Mouse (Mus musculus) forebrain, embryonic 11.5 days (tissue): ENCODE data around the gene Rcor1. TPM values are rescaled to one million over a fixed set of nuclear protein-coding genes. Genes with fewer than 3 reads are reported as not detected.

ENCODE experiments used
- ATAC-seq: fragments of 200-750 bp; cut with Nextera tagmentation; replicated peaks from 2 replicates; pipeline ENCODE4 v1.8.0; 2017; ENCODE audit warnings: moderate TSS enrichment; ENCODE audit not compliant: low FRiP score
- DNase-seq: peaks from one replicate; pipeline ENCODE4 v3.0.0-alpha.2; 2017; ENCODE audit warnings: low spot score
- H3K27ac ChIP-seq: fragments of 300-500 bp; sonication (generic); 2 replicates; pipeline ENCODE4 v1.5.1; 2014; ENCODE audit warnings: low read depth, low read length
- H3K27me3 ChIP-seq: fragments of 300-500 bp; sonication (generic); 2 replicates; pipeline ENCODE4 v1.6.1; 2014; ENCODE audit warnings: mild to moderate bottlenecking, low read length, mixed read lengths; ENCODE audit not compliant: control insufficient read depth, insufficient read depth
- H3K36me3 ChIP-seq: fragments of 300-500 bp; sonication (generic); 2 replicates; pipeline ENCODE4 v1.6.1; 2014; ENCODE audit warnings: mild to moderate bottlenecking, low read length, moderate library complexity, mixed read lengths; ENCODE audit not compliant: control insufficient read depth, insufficient read depth
- H3K4me1 ChIP-seq: fragments of 300-500 bp; sonication (generic); replicated peaks from 2 replicates; pipeline ENCODE4 v1.6.1; 2014; ENCODE audit warnings: low read length, mixed read lengths; ENCODE audit not compliant: control insufficient read depth, insufficient read depth
- H3K4me2 ChIP-seq: fragments of 300-500 bp; sonication (generic); 2 replicates; pipeline ENCODE4 v1.6.1; 2014; ENCODE audit warnings: low read depth, mild to moderate bottlenecking, low read length, moderate library complexity, mixed read lengths; ENCODE audit not compliant: severe bottlenecking
- H3K4me3 ChIP-seq: fragments of 300-500 bp; sonication (generic); 2 replicates; pipeline ENCODE4 v1.5.1; 2014; ENCODE audit warnings: low read depth, low read length
- H3K9ac ChIP-seq: fragments of 300-500 bp; sonication (generic); 2 replicates; pipeline ENCODE4 v1.6.1; 2014; ENCODE audit warnings: low read length
- H3K9me3 ChIP-seq: fragments of 300-500 bp; sonication (generic); 2 replicates; pipeline ENCODE4 v1.6.1; 2016; ENCODE audit warnings: low read length, mixed read lengths; ENCODE audit not compliant: control insufficient read depth
- WGBS: fragments of 180-500 bp; shearing (Covaris S2); extraction: QIAGEN DNeasy Blood & Tissue Kit; methylation state at CpG from one replicate; pipeline ENCODE4 v1.1.7; 2014; 5-methylcytosine and 5-hydroxymethylcytosine counted together
- polyA plus RNA-seq: library from polyadenylated mRNA; unstranded; fragments of >200 nt; fragmentation: Nextera tagmentation; extraction: Ambion mirVana; gene quantifications from 2 replicates; pipeline ENCODE4 v1.2.1, GENCODE M21; 2014

The Rcor1 gene
- polyA plus RNA-seq, 1 experiment from 2014 or later = 14.2 TPM

GRCm38 (mm10) chr12:111032839-111033238 lies 6.3 kb upstream of the Rcor1 start:
- Histone ChIP-seq H3K4me1 (peaks cover 6% of the 10 kb centered on the region; the same call in 1 of the 2 replicates), H3K4me2 (no peak overlapping the region), H3K9me3 (no peaks in the 10 kb centered on the region), H3K9ac (no peak overlapping the region), H3K27me3 (no peaks in the 10 kb centered on the region), H3K27ac (no peak overlapping the region), H3K4me3 (no peak overlapping the region), H3K36me3 (no peaks in the 10 kb centered on the region)
- WGBS = 89% methylated on average over 5 of the region's 5 CpGs
- DNase-seq = no peak
- no peak for ATAC-seq

- Histone ChIP-seq H3K36me3 (no peaks in the 10 kb centered on the region), H3K9me3 (no peaks in the 10 kb centered on the region), H3K9ac (no peak overlapping the region), H3K4me1 (peaks cover 9% of the 10 kb centered on the region; the same call in 1 of the 2 replicates), H3K4me3 (no peak overlapping the region), H3K27me3 (no peaks in the 10 kb centered on the region), H3K27ac (no peak overlapping the region), H3K4me2 (no peak overlapping the region)
- DNase-seq (no peak), ATAC-seq (no peak)
- WGBS = 63% methylated on average over 12 of the region's 12 CpGs
Measured at GRCm38 (mm10) chr12:111035182-111035824, 3.8 kb upstream of the Rcor1 start.

- peaks cover 15% of the 10 kb centered on the region; the same call in 1 of the 2 replicates for H3K4me1 ChIP-seq
- ATAC-seq (no peak), DNase-seq (no peak)
- H3K4me3 ChIP-seq = no peak overlapping the region
- no peak overlapping the region for H3K9ac ChIP-seq
- no peaks in the 10 kb centered on the region for H3K27me3 ChIP-seq
- no peak overlapping the region for H3K27ac ChIP-seq
- no peak overlapping the region for H3K4me2 ChIP-seq
- H3K36me3 ChIP-seq = no peaks in the 10 kb centered on the region
- H3K9me3 ChIP-seq = no peaks in the 10 kb centered on the region
Measured at GRCm38 (mm10) chr12:111036198-111036775, 2.9 kb upstream of the Rcor1 start.

- ATAC-seq = no peak
- peaks cover 15% of the 10 kb centered on the region; the same call in 1 of the 2 replicates for H3K4me1 ChIP-seq
- DNase-seq = peak; percentile 55
- H3K27me3 ChIP-seq = no peaks in the 10 kb centered on the region
- peak overlapping the region; percentile 99 for H3K27ac ChIP-seq
- no peaks in the 10 kb centered on the region for H3K36me3 ChIP-seq
- H3K4me3 ChIP-seq = peak overlapping the region; percentile 99
- no peaks in the 10 kb centered on the region for H3K9me3 ChIP-seq
- peak overlapping the region; percentile 86 for H3K9ac ChIP-seq
- WGBS = 56% methylated on average over 18 of the region's 18 CpGs
- H3K4me2 ChIP-seq = peak overlapping the region; percentile 80
Measured at GRCm38 (mm10) chr12:111037241-111038180, 1.6 kb upstream of the Rcor1 start.

- Histone ChIP-seq H3K27ac (peak overlapping the region; percentile 99), H3K36me3 (no peaks in the 10 kb centered on the region)
- peak; percentile 73 for ATAC-seq
Measured at GRCm38 (mm10) chr12:111038231-111038975, 748 bp upstream of the Rcor1 start.

GRCm38 (mm10) chr12:111039771-111040530 lies 800 bp downstream of the Rcor1 start:
- peak overlapping the region; percentile 75 for H3K4me2 ChIP-seq
- H3K27me3 ChIP-seq = no peaks in the 10 kb centered on the region
- under 1% methylated on average over 60 of the region's 65 CpGs for WGBS
- DNase-seq (peak; percentile 74), ATAC-seq (no peak)
- H3K9ac ChIP-seq = peak overlapping the region; percentile 95
- H3K4me3 ChIP-seq = peak overlapping the region; percentile 99
- peaks cover 15% of the 10 kb centered on the region; the same call in 1 of the 2 replicates for H3K4me1 ChIP-seq
- H3K36me3 ChIP-seq = no peaks in the 10 kb centered on the region
- H3K27ac ChIP-seq = peak overlapping the region; percentile 95
- no peaks in the 10 kb centered on the region for H3K9me3 ChIP-seq

More at GRCm38 (mm10) chr12:111038231-111038975, 748 bp upstream of the Rcor1 start:
- WGBS = 0% methylated on average over 54 of the region's 54 CpGs
- Histone ChIP-seq H3K4me1 (peaks cover 15% of the 10 kb centered on the region; the same call in 1 of the 2 replicates), H3K4me3 (peak overlapping the region; percentile 99), H3K9ac (peak overlapping the region; percentile 86), H3K4me2 (peak overlapping the region; percentile 80), H3K27me3 (no peaks in the 10 kb centered on the region), H3K9me3 (no peaks in the 10 kb centered on the region)
- DNase-seq = peak; percentile 95

GRCm38 (mm10) chr12:111040531-111040860 lies 1.3 kb downstream of the Rcor1 start:
- Histone ChIP-seq H3K27ac (no peak overlapping the region), H3K4me3 (peak overlapping the region; percentile 99), H3K4me2 (peak overlapping the region; percentile 75), H3K27me3 (no peaks in the 10 kb centered on the region), H3K9me3 (no peaks in the 10 kb centered on the region), H3K4me1 (peaks cover 11% of the 10 kb centered on the region; the same call in 1 of the 2 replicates), H3K36me3 (no peaks in the 10 kb centered on the region), H3K9ac (peak overlapping the region; percentile 95)
- no peak for ATAC-seq
- 1% methylated on average over 3 of the region's 3 CpGs for WGBS
- DNase-seq = no peak
